Mouse (Mus musculus) induced T-regulatory cell, adult 2 months (primary cell): ENCODE measurements around the gene Zfp382.
"Not testable (repeated sequence)": the region's sequence is repeated elsewhere in the genome, so short reads cannot be mapped to it uniquely, and the experiment has no call there.

ENCODE experiments used
- DNase-seq: peaks from one replicate; pipeline ENCODE4 v3.0.0-alpha.2; 2012; ENCODE audit warnings: low read depth

Zfp382 gene

GRCm38 (mm10) chr7:30147011-30147410 lies 25.3 kb downstream of the Zfp382 start:
- no peak for DNase-seq

GRCm38 (mm10) chr7:30154040-30154439 lies 32.3 kb downstream of the Zfp382 start:
- DNase-seq: peak; percentile 18

- DNase-seq: no peak
Measured at GRCm38 (mm10) chr7:30155507-30155906, 33.8 kb downstream of the Zfp382 start.

GRCm38 (mm10) chr7:30163113-30163512 lies 41.4 kb downstream of the Zfp382 start:
- no peak for DNase-seq

- no peak for DNase-seq
Measured at GRCm38 (mm10) chr7:30164745-30165144, 43.0 kb downstream of the Zfp382 start.

- DNase-seq: no peak
Measured at GRCm38 (mm10) chr7:30168914-30169582, 47.3 kb downstream of the Zfp382 start.

GRCm38 (mm10) chr7:30169583-30170282 lies 48.0 kb downstream of the Zfp382 start, which contains the start of gene Zfp146:
Gene Zfp146 (minus strand): TSS chr7:30169750.
- peak; percentile 96 for DNase-seq

- DNase-seq: no peak
Measured at GRCm38 (mm10) chr7:30170283-30170951, 48.7 kb downstream of the Zfp382 start.

GRCm38 (mm10) chr7:30176474-30176873 lies 54.7 kb downstream of the Zfp382 start:
- DNase-seq: no peak

- DNase-seq: no peak
Measured at GRCm38 (mm10) chr7:30178256-30178655, 56.5 kb downstream of the Zfp382 start.

GRCm38 (mm10) chr7:30181308-30181707 lies 59.6 kb downstream of the Zfp382 start:
- DNase-seq: peak; percentile 91

- DNase-seq: not testable (repeated sequence)
Measured at GRCm38 (mm10) chr7:30181929-30182328, 60.2 kb downstream of the Zfp382 start.

GRCm38 (mm10) chr7:30183189-30183588 lies 61.4 kb downstream of the Zfp382 start:
- DNase-seq: not testable (repeated sequence)

GRCm38 (mm10) chr7:30183879-30184289 lies 62.1 kb downstream of the Zfp382 start, which contains the start of gene Cox7a1:
Gene Cox7a1 (plus strand): TSS chr7:30184144.
- peak; percentile 94 for DNase-seq
